Mouse (Mus musculus): ENCODE results near the gene Akirin2. TPM values are rescaled to one million over a fixed set of nuclear protein-coding genes. Genes with fewer than 3 reads are reported as not detected.

Gene Akirin2
- 104 and 114 TPM in 2 replicates for polyA plus RNA-seq (2014; fragmentation: Nextera tagmentation; extraction: Ambion mirVana)

GRCm38 (mm10) chr4:34550748-34551097 is at the start of gene Akirin2:
TSS of gene Akirin2 (plus strand) at chr4:34550937.
- Histone ChIP-seq H3K9ac (ENCODE audit: low read depth, low read length) (peak within 1 kb of the TSS; percentile 98), H3K4me3 (ENCODE audit: low read depth, low read length) (peak within 1 kb of the TSS; percentile 99), H3K9me3 (ENCODE audit: control insufficient read depth, low read length) (no peaks in the 10 kb centered on the region), H3K36me3 (ENCODE audit: control insufficient read depth, insufficient read depth, low read length) (no peaks in the 10 kb centered on the region), H3K27ac (ENCODE audit: low read depth, low read length) (peak within 1 kb of the TSS; percentile 95), H3K4me1 (replicated peaks; ENCODE audit: control insufficient read depth, insufficient read depth, low read length) (no peaks in the 10 kb centered on the region), H3K27me3 (ENCODE audit: control insufficient read depth, insufficient read depth, low read length) (no peaks in the 10 kb centered on the region), H3K4me2 (replicated peaks; ENCODE audit: low read depth, low read length) (peak within 1 kb of the TSS; percentile 59)
- ATAC-seq (ENCODE audit: low FRiP score) (no peak; the same call in 1 of the 2 replicates), DNase-seq (ENCODE audit: low spot score) (no peak)
- WGBS: 0% methylated on average over 51 of the region's 53 CpGs

GRCm38 (mm10) chr4:34510305-34510704 is 40.4 kb upstream of the Akirin2 start:
- ATAC-seq (ENCODE audit: low FRiP score) (no peak), DNase-seq (ENCODE audit: low spot score) (no peak)
- no peaks in the 10 kb centered on the region for H3K36me3 ChIP-seq (ENCODE audit: control insufficient read depth, insufficient read depth, low read length)
- H3K27ac ChIP-seq (ENCODE audit: low read depth, low read length): no peak overlapping the region
- WGBS: 87% methylated on average over 3 of the region's 3 CpGs
- H3K4me1 ChIP-seq (replicated peaks; ENCODE audit: control insufficient read depth, insufficient read depth, low read length): no peaks in the 10 kb centered on the region
- no peaks in the 10 kb centered on the region for H3K27me3 ChIP-seq (ENCODE audit: control insufficient read depth, insufficient read depth, low read length)
- no peak overlapping the region for H3K9ac ChIP-seq (ENCODE audit: low read depth, low read length)
- H3K4me2 ChIP-seq (replicated peaks; ENCODE audit: low read depth, low read length): no peak overlapping the region
- no peaks in the 10 kb centered on the region for H3K9me3 ChIP-seq (ENCODE audit: control insufficient read depth, low read length)
- H3K4me3 ChIP-seq (ENCODE audit: low read depth, low read length): no peak overlapping the region

GRCm38 (mm10) chr4:34522846-34523245 is 27.9 kb upstream of the Akirin2 start:
- no peak for DNase-seq (ENCODE audit: low spot score)
- no peak for ATAC-seq (ENCODE audit: low FRiP score)
- H3K4me1 ChIP-seq (replicated peaks; ENCODE audit: control insufficient read depth, insufficient read depth, low read length): no peaks in the 10 kb centered on the region
- H3K4me2 ChIP-seq (replicated peaks; ENCODE audit: low read depth, low read length): no peak overlapping the region
- no peak overlapping the region for H3K9ac ChIP-seq (ENCODE audit: low read depth, low read length)
- no peaks in the 10 kb centered on the region for H3K27me3 ChIP-seq (ENCODE audit: control insufficient read depth, insufficient read depth, low read length)
- no peaks in the 10 kb centered on the region for H3K36me3 ChIP-seq (ENCODE audit: control insufficient read depth, insufficient read depth, low read length)
- WGBS: 88% methylated on average over 3 of the region's 3 CpGs
- no peak overlapping the region for H3K27ac ChIP-seq (ENCODE audit: low read depth, low read length)
- no peaks in the 10 kb centered on the region for H3K9me3 ChIP-seq (ENCODE audit: control insufficient read depth, low read length)
- no peak overlapping the region for H3K4me3 ChIP-seq (ENCODE audit: low read depth, low read length)

GRCm38 (mm10) chr4:34523586-34523985 is 27.2 kb upstream of the Akirin2 start:
- Histone ChIP-seq H3K36me3 (ENCODE audit: control insufficient read depth, insufficient read depth, low read length) (no peaks in the 10 kb centered on the region), H3K4me2 (replicated peaks; ENCODE audit: low read depth, low read length) (no peak overlapping the region), H3K4me1 (replicated peaks; ENCODE audit: control insufficient read depth, insufficient read depth, low read length) (no peaks in the 10 kb centered on the region), H3K9ac (ENCODE audit: low read depth, low read length) (no peak overlapping the region), H3K27ac (ENCODE audit: low read depth, low read length) (no peak overlapping the region), H3K9me3 (ENCODE audit: control insufficient read depth, low read length) (no peaks in the 10 kb centered on the region), H3K27me3 (ENCODE audit: control insufficient read depth, insufficient read depth, low read length) (no peaks in the 10 kb centered on the region), H3K4me3 (ENCODE audit: low read depth, low read length) (no peak overlapping the region)
- WGBS: 87% methylated on average over 4 of the region's 4 CpGs
- ATAC-seq (ENCODE audit: low FRiP score): no peak
- DNase-seq (ENCODE audit: low spot score): no peak

- H3K4me1 ChIP-seq (replicated peaks; ENCODE audit: control insufficient read depth, insufficient read depth, low read length): no peaks in the 10 kb centered on the region
- no peaks in the 10 kb centered on the region for H3K36me3 ChIP-seq (ENCODE audit: control insufficient read depth, insufficient read depth, low read length)
- H3K9me3 ChIP-seq (ENCODE audit: control insufficient read depth, low read length): no peaks in the 10 kb centered on the region
- 82% methylated on average over 3 of the region's 3 CpGs for WGBS
- H3K27me3 ChIP-seq (ENCODE audit: control insufficient read depth, insufficient read depth, low read length): no peaks in the 10 kb centered on the region
- ATAC-seq (ENCODE audit: low FRiP score): no peak
- no peak overlapping the region for H3K4me2 ChIP-seq (replicated peaks; ENCODE audit: low read depth, low read length)
- H3K27ac ChIP-seq (ENCODE audit: low read depth, low read length): no peak overlapping the region
- no peak overlapping the region for H3K9ac ChIP-seq (ENCODE audit: low read depth, low read length)
- H3K4me3 ChIP-seq (ENCODE audit: low read depth, low read length): no peak overlapping the region
- no peak for DNase-seq (ENCODE audit: low spot score)
These were observed 24.0 kb upstream of the Akirin2 start for GRCm38 (mm10) chr4:34526771-34527170.

GRCm38 (mm10) chr4:34528430-34529100 is 22.2 kb upstream of the Akirin2 start:
- no peak overlapping the region for H3K4me2 ChIP-seq (replicated peaks; ENCODE audit: low read depth, low read length)
- no peak for ATAC-seq (ENCODE audit: low FRiP score)
- H3K4me1 ChIP-seq (replicated peaks; ENCODE audit: control insufficient read depth, insufficient read depth, low read length): no peaks in the 10 kb centered on the region
- no peaks in the 10 kb centered on the region for H3K36me3 ChIP-seq (ENCODE audit: control insufficient read depth, insufficient read depth, low read length)
- WGBS: 97% methylated on average over 1 of the region's 1 CpGs
- H3K27me3 ChIP-seq (ENCODE audit: control insufficient read depth, insufficient read depth, low read length): no peaks in the 10 kb centered on the region
- DNase-seq (ENCODE audit: low spot score): no peak
- no peak overlapping the region for H3K9ac ChIP-seq (ENCODE audit: low read depth, low read length)
- no peaks in the 10 kb centered on the region for H3K9me3 ChIP-seq (ENCODE audit: control insufficient read depth, low read length)
- no peak overlapping the region for H3K4me3 ChIP-seq (ENCODE audit: low read depth, low read length)
- H3K27ac ChIP-seq (ENCODE audit: low read depth, low read length): no peak overlapping the region

- DNase-seq (ENCODE audit: low spot score) (no peak), ATAC-seq (ENCODE audit: low FRiP score) (no peak)
- Histone ChIP-seq H3K4me1 (replicated peaks; ENCODE audit: control insufficient read depth, insufficient read depth, low read length) (no peaks in the 10 kb centered on the region), H3K27me3 (ENCODE audit: control insufficient read depth, insufficient read depth, low read length) (no peaks in the 10 kb centered on the region), H3K4me3 (ENCODE audit: low read depth, low read length) (no peak overlapping the region), H3K4me2 (replicated peaks; ENCODE audit: low read depth, low read length) (no peak overlapping the region), H3K9me3 (ENCODE audit: control insufficient read depth, low read length) (no peaks in the 10 kb centered on the region), H3K9ac (ENCODE audit: low read depth, low read length) (no peak overlapping the region), H3K27ac (ENCODE audit: low read depth, low read length) (no peak overlapping the region), H3K36me3 (ENCODE audit: control insufficient read depth, insufficient read depth, low read length) (no peaks in the 10 kb centered on the region)
- 67% methylated on average over 4 of the region's 4 CpGs for WGBS
These were observed 21.4 kb upstream of the Akirin2 start for GRCm38 (mm10) chr4:34529379-34529778.

GRCm38 (mm10) chr4:34529941-34530340 is 20.8 kb upstream of the Akirin2 start:
- no peak overlapping the region for H3K4me3 ChIP-seq (ENCODE audit: low read depth, low read length)
- H3K4me2 ChIP-seq (replicated peaks; ENCODE audit: low read depth, low read length): no peak overlapping the region
- H3K9me3 ChIP-seq (ENCODE audit: control insufficient read depth, low read length): no peaks in the 10 kb centered on the region
- no peaks in the 10 kb centered on the region for H3K4me1 ChIP-seq (replicated peaks; ENCODE audit: control insufficient read depth, insufficient read depth, low read length)
- no peak for DNase-seq (ENCODE audit: low spot score)
- H3K9ac ChIP-seq (ENCODE audit: low read depth, low read length): no peak overlapping the region
- no peak for ATAC-seq (ENCODE audit: low FRiP score)
- H3K27ac ChIP-seq (ENCODE audit: low read depth, low read length): no peak overlapping the region
- H3K27me3 ChIP-seq (ENCODE audit: control insufficient read depth, insufficient read depth, low read length): no peaks in the 10 kb centered on the region
- WGBS: 83% methylated on average over 6 of the region's 6 CpGs
- H3K36me3 ChIP-seq (ENCODE audit: control insufficient read depth, insufficient read depth, low read length): no peaks in the 10 kb centered on the region

- no peaks in the 10 kb centered on the region for H3K36me3 ChIP-seq (ENCODE audit: control insufficient read depth, insufficient read depth, low read length)
- 3% methylated on average over 38 of the region's 38 CpGs for WGBS
- peak overlapping the region; percentile 95 for H3K27ac ChIP-seq (ENCODE audit: low read depth, low read length)
- no peaks in the 10 kb centered on the region for H3K27me3 ChIP-seq (ENCODE audit: control insufficient read depth, insufficient read depth, low read length)
- peak overlapping the region; percentile 98 for H3K9ac ChIP-seq (ENCODE audit: low read depth, low read length)
- peak overlapping the region; percentile 39 for H3K4me2 ChIP-seq (replicated peaks; ENCODE audit: low read depth, low read length)
- peak; percentile 91 for ATAC-seq (ENCODE audit: low FRiP score)
- H3K9me3 ChIP-seq (ENCODE audit: control insufficient read depth, low read length): no peaks in the 10 kb centered on the region
- peak; percentile 98 for DNase-seq (ENCODE audit: low spot score)
- no peaks in the 10 kb centered on the region for H3K4me1 ChIP-seq (replicated peaks; ENCODE audit: control insufficient read depth, insufficient read depth, low read length)
- peak overlapping the region; percentile 99 for H3K4me3 ChIP-seq (ENCODE audit: low read depth, low read length)
These were observed 573 bp upstream of the Akirin2 start for GRCm38 (mm10) chr4:34549981-34550747.

All from hindbrain, embryonic 11.5 days (tissue).